Mouse (Mus musculus) kidney, postnatal 0 days (tissue): ENCODE measurements at regions not wholly inside any gene's neighbourhood (a gene's known extent, or its start where the extent isn't known, plus 50 kb on each side); places are given as distances from the start of the nearest gene placed in this dataset.
A peak's percentile ranks its signal among the peaks of the same experiment; 100 is the strongest.

Experiments used
- ATAC-seq: fragments of 200-750 bp; cut with Nextera tagmentation; replicated peaks from 2 replicates; pipeline ENCODE4 v1.8.0; 2017; ENCODE audit warnings: low read depth, moderate number of reproducible peaks, moderate TSS enrichment, moderate library complexity; ENCODE audit not compliant: low FRiP score
- DNase-seq: peaks from one replicate; pipeline ENCODE4 v3.0.0-alpha.2; 2016; ENCODE audit warnings: low spot score
- H3K27ac ChIP-seq: fragments of 300-500 bp; sonication (generic); 2 replicates; pipeline ENCODE4 v1.5.1; 2014; ENCODE audit warnings: mild to moderate bottlenecking
- H3K27me3 ChIP-seq: fragments of 300-500 bp; sonication (generic); 2 replicates; pipeline ENCODE4 v1.6.1; 2014; ENCODE audit warnings: low read length, mixed read lengths; ENCODE audit not compliant: insufficient read depth
- H3K36me3 ChIP-seq: fragments of 300-500 bp; sonication (generic); 2 replicates; pipeline ENCODE4 v1.6.1; 2014; ENCODE audit warnings: low read length, mixed read lengths; ENCODE audit not compliant: insufficient read depth
- H3K4me1 ChIP-seq: fragments of 300-500 bp; sonication (generic); replicated peaks from 2 replicates; pipeline ENCODE4 v1.6.1; 2014; ENCODE audit warnings: antibody characterized with exemption, low read length, mixed read lengths; ENCODE audit not compliant: insufficient read depth
- H3K4me2 ChIP-seq: fragments of 300-500 bp; sonication (generic); 2 replicates; pipeline ENCODE4 v1.6.1; 2014; ENCODE audit warnings: mild to moderate bottlenecking, low read length, moderate library complexity, mixed read lengths
- H3K4me3 ChIP-seq: fragments of 300-500 bp; sonication (generic); replicated peaks from 2 replicates; pipeline ENCODE4 v1.5.1; 2014; ENCODE audit warnings: low read depth, low read length
- H3K9ac ChIP-seq: fragments of 300-500 bp; sonication (generic); 2 replicates; pipeline ENCODE4 v1.6.1; 2014; ENCODE audit warnings: low read depth, low read length
- H3K9me3 ChIP-seq: fragments of 300-500 bp; sonication (generic); replicated peaks from 2 replicates; pipeline ENCODE4 v1.6.1; 2016; ENCODE audit warnings: low read length, inconsistent platforms, mixed read lengths
- CTCF ChIP-seq: IDR thresholded peaks from 2 replicates; pipeline ENCODE4 v1.5.1; 2016; ENCODE audit warnings: antibody characterized with exemption, low read depth, mild to moderate bottlenecking, moderate library complexity
- WGBS: fragments of 180-500 bp; shearing (Covaris S2); extraction: QIAGEN DNeasy Blood & Tissue Kit; methylation state at CpG from one replicate; pipeline ENCODE4 v1.1.7; 2014; 5-methylcytosine and 5-hydroxymethylcytosine counted together

DNA sequence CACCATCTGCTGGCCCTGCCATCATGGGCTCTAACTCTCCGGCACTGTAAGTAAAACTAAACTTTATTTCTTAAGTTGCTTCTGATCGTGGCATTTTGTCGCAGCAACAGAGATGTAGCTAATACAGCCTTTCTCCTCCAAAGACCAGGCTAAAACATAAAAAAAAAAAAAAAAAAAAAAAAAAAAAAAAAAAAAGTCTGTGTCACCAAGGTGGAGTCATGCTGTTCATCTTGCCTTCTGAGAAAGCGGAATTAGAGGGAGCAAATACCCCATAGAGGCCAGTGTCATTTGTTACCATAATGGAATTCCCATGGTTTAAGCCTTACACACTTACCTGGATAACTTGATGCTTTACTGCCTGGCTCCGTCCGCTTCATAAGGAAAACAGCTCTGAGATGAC is 136.9 kb upstream of the Rybp start:
- TF ChIP-seq CTCF = no peak
- H3K36me3 ChIP-seq = no peaks in the 10 kb centered on the region
- H3K4me2 ChIP-seq = no peak overlapping the region
- H3K4me1 ChIP-seq = no peaks in the 10 kb centered on the region
- no peak overlapping the region for H3K4me3 ChIP-seq
- H3K27ac ChIP-seq = no peak overlapping the region
- WGBS = 95% methylated on average over 6 of the region's 6 CpGs
- H3K9ac ChIP-seq = no peak overlapping the region
- no peaks in the 10 kb centered on the region for H3K9me3 ChIP-seq
- ATAC-seq = no peak
- H3K27me3 ChIP-seq = no peaks in the 10 kb centered on the region
- no peak for DNase-seq

- ATAC-seq (no peak), DNase-seq (no peak)
- Histone ChIP-seq H3K4me1 (no peaks in the 10 kb centered on the region), H3K9ac (no peak overlapping the region), H3K27ac (no peak overlapping the region), H3K4me3 (no peak overlapping the region), H3K4me2 (no peak overlapping the region), H3K9me3 (no peaks in the 10 kb centered on the region), H3K27me3 (no peaks in the 10 kb centered on the region), H3K36me3 (no peaks in the 10 kb centered on the region)
- TF ChIP-seq CTCF = no peak
- WGBS = 96% methylated on average over 12 of the region's 12 CpGs
These were observed 136.4 kb upstream of the Rybp start for GRCm38 (mm10) chr6:100423636-100424035.

DNA sequence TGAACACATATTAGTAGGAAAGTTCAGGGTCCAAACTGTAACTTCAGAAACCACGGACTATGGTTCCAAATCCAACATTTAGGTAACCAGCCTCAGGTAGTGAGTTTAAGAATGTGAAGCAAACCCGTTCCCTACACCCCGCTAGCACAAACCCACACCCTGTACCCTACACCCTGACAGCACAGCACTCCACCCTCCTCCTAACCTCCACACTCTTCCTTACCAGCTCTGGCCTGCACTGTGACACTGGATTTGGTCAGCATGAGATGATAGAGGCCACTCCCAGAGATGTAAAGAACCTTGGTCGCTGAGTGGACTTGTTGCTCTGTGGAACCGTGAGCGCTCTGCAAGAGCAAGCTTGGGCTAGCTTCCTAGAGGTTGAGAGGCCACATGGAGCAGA is 135.3 kb upstream of the Rybp start:
- DNase-seq (no peak), ATAC-seq (no peak)
- no peak overlapping the region for H3K4me3 ChIP-seq
- H3K9me3 ChIP-seq = no peaks in the 10 kb centered on the region
- WGBS = 88% methylated on average over 6 of the region's 6 CpGs
- no peak overlapping the region for H3K4me2 ChIP-seq
- no peak for TF ChIP-seq CTCF
- H3K27me3 ChIP-seq = no peaks in the 10 kb centered on the region
- H3K36me3 ChIP-seq = no peaks in the 10 kb centered on the region
- H3K27ac ChIP-seq = no peak overlapping the region
- H3K9ac ChIP-seq = no peak overlapping the region
- no peaks in the 10 kb centered on the region for H3K4me1 ChIP-seq

- TF ChIP-seq CTCF = no peak
- ATAC-seq (no peak), DNase-seq (no peak)
- Histone ChIP-seq H3K36me3 (no peaks in the 10 kb centered on the region), H3K4me3 (no peak overlapping the region), H3K9ac (no peak overlapping the region), H3K27ac (no peak overlapping the region), H3K4me1 (no peaks in the 10 kb centered on the region), H3K27me3 (no peaks in the 10 kb centered on the region), H3K4me2 (no peak overlapping the region), H3K9me3 (no peaks in the 10 kb centered on the region)
- WGBS = 36% methylated on average over 24 of the region's 24 CpGs
These were observed 134.7 kb upstream of the Rybp start for GRCm38 (mm10) chr6:100421706-100422578.

DNA sequence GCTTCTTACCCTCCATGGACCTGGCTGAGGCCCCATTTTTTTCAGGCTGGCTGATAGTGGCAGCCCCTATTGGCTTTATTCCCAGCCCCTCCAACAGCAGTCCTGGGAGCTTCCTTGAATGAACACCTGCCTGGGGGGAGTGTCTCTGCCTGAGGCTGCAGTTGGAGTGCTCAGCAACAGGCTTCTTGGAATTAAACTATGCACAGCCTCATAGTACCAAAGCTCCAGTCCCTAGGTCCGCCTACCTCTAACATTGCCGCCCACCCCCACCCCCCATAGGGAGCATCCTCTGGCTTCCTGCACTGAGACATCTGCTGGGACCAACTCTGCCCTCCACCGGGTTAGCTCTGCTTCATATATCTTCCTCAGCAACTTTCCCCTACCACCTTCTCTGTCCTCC is 133.3 kb upstream of the Rybp start:
- no peaks in the 10 kb centered on the region for H3K36me3 ChIP-seq
- no peak for DNase-seq
- H3K27ac ChIP-seq = no peak overlapping the region
- no peak for ATAC-seq
- H3K27me3 ChIP-seq = no peaks in the 10 kb centered on the region
- TF ChIP-seq CTCF = no peak
- H3K9me3 ChIP-seq = no peaks in the 10 kb centered on the region
- H3K4me3 ChIP-seq = no peak overlapping the region
- no peak overlapping the region for H3K4me2 ChIP-seq
- no peak overlapping the region for H3K9ac ChIP-seq
- 72% methylated on average over 3 of the region's 3 CpGs for WGBS
- H3K4me1 ChIP-seq = no peaks in the 10 kb centered on the region

GRCm38 (mm10) chr6:100419782-100420540 is 132.7 kb upstream of the Rybp start:
- Histone ChIP-seq H3K4me1 (no peaks in the 10 kb centered on the region), H3K4me2 (no peak overlapping the region), H3K4me3 (no peak overlapping the region), H3K9ac (no peak overlapping the region), H3K27me3 (no peaks in the 10 kb centered on the region), H3K36me3 (no peaks in the 10 kb centered on the region), H3K9me3 (no peaks in the 10 kb centered on the region), H3K27ac (no peak overlapping the region)
- 71% methylated on average over 7 of the region's 7 CpGs for WGBS
- peak; percentile 28 for DNase-seq
- no peak for ATAC-seq
- no peak for TF ChIP-seq CTCF
